Mouse (Mus musculus) megakaryocyte, embryonic 14.5 days (primary cell): ENCODE data around the gene Phb2.

Source experiments
- FLI1 ChIP-seq: IDR thresholded peaks from 2 replicates; pipeline ENCODE4 v1.6.1; 2012; ENCODE audit warnings: low read length, inconsistent platforms, mixed read lengths
- GATA1 ChIP-seq: IDR thresholded peaks from 3 replicates; pipeline ENCODE4 v1.6.1; 2012; ENCODE audit warnings: mixed read lengths, low read length, inconsistent platforms, borderline replicate concordance

GRCm38 (mm10) chr6:124741842-124742241 is 29.7 kb downstream of the Phb2 start:
- TF ChIP-seq GATA1: no peak
- TF ChIP-seq FLI1: no peak
